Mouse (Mus musculus) bone marrow, adult 2 months (tissue): ENCODE data around the gene Polr3c.

Experiments used
- CTCF ChIP-seq: fragments of 200-500 bp; IDR thresholded peaks from 2 replicates; pipeline ENCODE4 v1.5.1; 2011; ENCODE audit warnings: low read length, control low read depth; ENCODE audit not compliant: control insufficient read depth, insufficient read depth
- POLR2A ChIP-seq: fragments of 200-500 bp; IDR thresholded peaks from 2 replicates; pipeline ENCODE4 v1.6.1; 2011; ENCODE audit warnings: low read depth, mild to moderate bottlenecking, control low read depth, low read length, borderline replicate concordance; ENCODE audit not compliant: control insufficient read depth

- TF ChIP-seq CTCF (no peak), POLR2A (no peak)
Observed at GRCm38 (mm10) chr3:96688854-96689253, 38.6 kb downstream of the Polr3c start.
